Mouse (Mus musculus): ENCODE data around the gene Lamc1. TPM values are rescaled to one million over a fixed set of nuclear protein-coding genes. Genes with fewer than 3 reads are reported as not detected.

Gene Lamc1
- total and polyA plus RNA-seq, 3 experiments = 13.1 to 174 (median 32.4) TPM

GRCm38 (mm10) chr1:153351034-153351433 is 18.4 kb upstream of the Lamc1 start:
- DNase-seq (ENCODE audit: low read depth, low spot score) = no peak
- Histone ChIP-seq H3K36me3 (ENCODE audit: control insufficient read depth in 1 of 2, insufficient read depth in 2 of 2, low read length in 2 of 2) (no peaks in the 10 kb centered on the region), H3K79me2 (ENCODE audit: control insufficient read depth, insufficient read depth, low read length, poor library complexity) (no peaks in the 10 kb centered on the region), H3K27me3 (ENCODE audit: control insufficient read depth in 1 of 2, insufficient read depth in 2 of 2, low read length in 2 of 2) (peaks cover 5 to 11% of the 10 kb centered on the region in 2 experiments), H3K4me3 (ENCODE audit: control insufficient read depth in 1 of 2, insufficient read depth in 1 of 2, low read depth in 2 of 2, low read length in 2 of 2) (no peak overlapping the region), H3K4me1 (ENCODE audit: control insufficient read depth in 1 of 2, insufficient read depth in 2 of 2, low read length in 2 of 2) (no peaks in the 10 kb centered on the region), H3K9me3 (replicated peaks; ENCODE audit: insufficient read depth, low read length) (no peaks in the 10 kb centered on the region), H3K9ac (ENCODE audit: control insufficient read depth, low read depth, low read length, poor library complexity, severe bottlenecking) (no peak overlapping the region), H3K27ac (ENCODE audit: control insufficient read depth, low read depth, low read length) (no peak overlapping the region)
- TF ChIP-seq ELF1 (IDR thresholded peaks at IDR 0.05; ENCODE audit: low read depth, low read length) = no peak
- TF ChIP-seq POLR2AphosphoS2 (IDR thresholded peaks at IDR 0.05; ENCODE audit: low read length) = no peak
- TF ChIP-seq JUND (IDR thresholded peaks at IDR 0.05; ENCODE audit: low read depth, low read length) = no peak
- no peak for TF ChIP-seq TCF12 (IDR thresholded peaks at IDR 0.05; ENCODE audit: low read depth, low read length)
- TF ChIP-seq MYC (IDR thresholded peaks at IDR 0.05; ENCODE audit: low read depth, low read length) = no peak
- no peak for TF ChIP-seq ZNF384 (IDR thresholded peaks at IDR 0.05; ENCODE audit: low read depth, low read length)
- TF ChIP-seq MYB (IDR thresholded peaks at IDR 0.05; ENCODE audit: low read depth, low read length) = no peak
- TF ChIP-seq USF1 (IDR thresholded peaks at IDR 0.05; ENCODE audit: low read depth, low read length) = no peak
- no peak for TF ChIP-seq MAZ (IDR thresholded peaks at IDR 0.05; ENCODE audit: low read depth, low read length)
- no peak for TF ChIP-seq CTCF (IDR thresholded peaks at IDR 0.05 in 2 of 3, conservative IDR thresholded peaks at IDR 0.05 in 1 of 3; ENCODE audit: control insufficient read depth in 1 of 3, insufficient read depth in 1 of 3, low read depth in 2 of 3, low read length in 3 of 3, poor library complexity in 1 of 3, severe bottlenecking in 1 of 3)
- no peak for TF ChIP-seq KAT2A (conservative IDR thresholded peaks at IDR 0.05; ENCODE audit: low read depth, low read length)
- TF ChIP-seq UBTF (IDR thresholded peaks at IDR 0.05; ENCODE audit: borderline replicate concordance, insufficient read depth, low read depth, low read length) = no peak
- no peak for TF ChIP-seq POLR2AphosphoS5 (IDR thresholded peaks at IDR 0.05; ENCODE audit: borderline replicate concordance, low read depth, low read length)
- TF ChIP-seq EP300 (IDR thresholded peaks at IDR 0.05; ENCODE audit: low read depth in 1 of 2, low read length in 2 of 2) = no peak
- TF ChIP-seq MXI1 (IDR thresholded peaks at IDR 0.05; ENCODE audit: low read depth, low read length) = no peak
- no peak for TF ChIP-seq RAD21 (IDR thresholded peaks at IDR 0.05; ENCODE audit: low read depth, low read length)
- no peak for TF ChIP-seq CHD1 (IDR thresholded peaks at IDR 0.05; ENCODE audit: low read depth, low read length)
- TF ChIP-seq TBP (IDR thresholded peaks at IDR 0.05; ENCODE audit: low read depth, low read length) = no peak
- no peak for TF ChIP-seq ETS1 (IDR thresholded peaks at IDR 0.05; ENCODE audit: low read depth, low read length)
- no peak for TF ChIP-seq E2F4 (IDR thresholded peaks at IDR 0.05; ENCODE audit: borderline replicate concordance, low read depth, low read length)

GRCm38 (mm10) chr1:153347726-153348125 is 15.1 kb upstream of the Lamc1 start:
- no peaks in the 10 kb centered on the region for H3K9me3 ChIP-seq (replicated peaks; ENCODE audit: insufficient read depth, low read length)

More at GRCm38 (mm10) chr1:153347726-153348125, 15.1 kb upstream of the Lamc1 start:
- Histone ChIP-seq H3K79me2 (ENCODE audit: control insufficient read depth, insufficient read depth, low read length, poor library complexity) (no peaks in the 10 kb centered on the region), H3K27ac (ENCODE audit: control insufficient read depth, low read depth, low read length) (no peak overlapping the region), H3K36me3 (ENCODE audit: control insufficient read depth in 1 of 2, insufficient read depth in 2 of 2, low read length in 2 of 2) (no peaks in the 10 kb centered on the region), H3K4me1 (ENCODE audit: control insufficient read depth in 1 of 2, insufficient read depth in 2 of 2, low read length in 2 of 2) (no peaks in the 10 kb centered on the region), H3K4me3 (ENCODE audit: control insufficient read depth in 1 of 2, insufficient read depth in 1 of 2, low read depth in 2 of 2, low read length in 2 of 2) (no peak overlapping the region), H3K27me3 (ENCODE audit: control insufficient read depth in 1 of 2, insufficient read depth in 2 of 2, low read length in 2 of 2) (peaks cover 1 to 4% of the 10 kb centered on the region in 2 experiments; a peak in 2 of 4 replicates), H3K9ac (ENCODE audit: control insufficient read depth, low read depth, low read length, poor library complexity, severe bottlenecking) (no peak overlapping the region)
- TF ChIP-seq ZMIZ1 (IDR thresholded peaks at IDR 0.05; ENCODE audit: low read depth, low read length) (no peak), JUND (IDR thresholded peaks at IDR 0.05; ENCODE audit: low read depth, low read length) (no peak), ELF1 (IDR thresholded peaks at IDR 0.05; ENCODE audit: low read depth, low read length) (no peak), GABPA (IDR thresholded peaks at IDR 0.05; ENCODE audit: low read depth, low read length) (no peak), USF1 (IDR thresholded peaks at IDR 0.05; ENCODE audit: low read depth, low read length) (no peak), EP300 (IDR thresholded peaks at IDR 0.05; ENCODE audit: low read depth in 1 of 2, low read length in 2 of 2) (no peak), MEF2A (IDR thresholded peaks at IDR 0.05; ENCODE audit: extremely low read depth, insufficient replicate concordance, low read depth, low read length, poor library complexity, severe bottlenecking) (no peak), HCFC1 (IDR thresholded peaks at IDR 0.05; ENCODE audit: low read depth, low read length) (no peak), RAD21 (IDR thresholded peaks at IDR 0.05; ENCODE audit: low read depth, low read length) (no peak), MAFK (IDR thresholded peaks at IDR 0.05; ENCODE audit: borderline replicate concordance, low read depth, low read length) (no peak), ETS1 (IDR thresholded peaks at IDR 0.05; ENCODE audit: low read depth, low read length) (no peak), CHD1 (IDR thresholded peaks at IDR 0.05; ENCODE audit: low read depth, low read length) (no peak), BHLHE40 (IDR thresholded peaks at IDR 0.05; ENCODE audit: borderline replicate concordance, low read depth, low read length) (no peak), MAX (IDR thresholded peaks at IDR 0.05; ENCODE audit: low read length) (no peak), MXI1 (IDR thresholded peaks at IDR 0.05; ENCODE audit: low read depth, low read length) (no peak), POLR2A (IDR thresholded peaks at IDR 0.05; ENCODE audit: control insufficient read depth in 1 of 2, insufficient read depth in 1 of 2, low read depth in 1 of 2, low read length in 2 of 2, poor library complexity in 1 of 2) (no peak), POLR2AphosphoS2 (IDR thresholded peaks at IDR 0.05; ENCODE audit: low read length) (no peak), RCOR1 (IDR thresholded peaks at IDR 0.05; ENCODE audit: low read depth, low read length) (no peak), ZNF384 (IDR thresholded peaks at IDR 0.05; ENCODE audit: low read depth, low read length) (no peak), CHD2 (IDR thresholded peaks at IDR 0.05; ENCODE audit: low read length) (no peak)
- DNase-seq (ENCODE audit: low read depth, low spot score) = no peak

Data from MEL (cell line).